Mouse (Mus musculus) heart, postnatal 36 days (tissue): ENCODE results near the gene Mprip. TPM values are rescaled to one million over a fixed set of nuclear protein-coding genes. Genes with fewer than 3 reads are reported as not detected.

Source experiments
- DNase-seq, 2 experiments: peaks; one replicate each; pipeline ENCODE4 v3.0.0; 2021 to 2022
- intact Hi-C: fragments of 180-260 bp; cut with DNase I; formaldehyde crosslinking; loops from one replicate; pipeline ENCODE4 v1.15.1; 2025
- total RNA-seq, 2 experiments: library from RNA; stranded (reverse); gene quantifications; 2 replicates each; pipeline ENCODE4 v1.2.3; 2021

Gene Mprip
- total RNA-seq, 2 experiments from 2014 or later = 137 to 147 TPM

- intact Hi-C loops = no loop called here
- no peak for DNase-seq
Measured at GRCm38 (mm10) chr11:59815482-59816065, 154.5 kb downstream of the Mprip start.

- intact Hi-C loops = no loop called here
- DNase-seq = no peak
Measured at GRCm38 (mm10) chr11:59817916-59818315, 156.8 kb downstream of the Mprip start.

DNA sequence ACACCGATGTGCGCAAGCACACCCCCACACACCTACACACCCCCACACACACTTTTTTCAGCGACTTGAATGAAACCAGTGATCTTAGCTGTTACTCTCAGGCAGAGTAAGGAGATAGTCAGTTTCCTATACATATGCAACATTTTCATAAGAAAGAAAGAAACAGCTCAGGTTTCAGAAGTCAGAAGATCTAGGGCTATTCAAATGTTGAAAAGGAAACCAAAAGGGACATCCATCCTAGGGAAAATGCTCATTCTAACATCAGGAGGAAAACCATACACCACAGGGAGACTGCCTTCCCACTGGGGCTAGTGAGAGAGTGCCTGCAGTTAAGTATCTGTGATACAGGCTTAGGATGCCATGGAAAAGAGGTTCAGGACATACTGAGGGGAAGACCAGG is 160.5 kb downstream of the Mprip start:
- DNase-seq = no peak
- intact Hi-C loops = no loop called here

Other genes starting within 250 kb of the Mprip start
- gene Jmjd4, start 211.3 kb upstream of the Mprip start, total RNA-seq = 10 to 100 TPM; 10.8 TPM
- gene Snap47, start 210.1 kb upstream of the Mprip start, total RNA-seq = 10 to 100 TPM; 33.0 to 37.7 TPM
- gene Zfp867, start 188.8 kb upstream of the Mprip start, total RNA-seq = 1 to 10 TPM; 4.4 to 4.7 TPM
- gene Zkscan17, start 134.6 kb upstream of the Mprip start, total RNA-seq = 10 to 100 TPM; 16.4 to 17.4 TPM
- 1 to 10 TPM in 1 of 2 experiments, under 1 TPM in 1; 0.42 to 1.0 TPM for gene Nlrp3, start 119.7 kb upstream of the Mprip start, total RNA-seq
- not detected for gene Olfr222, start 85.1 kb upstream of the Mprip start, total RNA-seq
- not detected for gene Olfr223, start 68.0 kb upstream of the Mprip start, total RNA-seq
- gene Pld6, start 126.3 kb downstream of the Mprip start, total RNA-seq = under 1 TPM; 0.22 to 0.54 TPM
- gene Flcn, start 148.7 kb downstream of the Mprip start, total RNA-seq = 10 to 100 TPM; 41.4 to 51.3 TPM
- 10 to 100 TPM; 20.2 to 27.0 TPM for gene Nt5m, start 178.1 kb downstream of the Mprip start, total RNA-seq
- gene Cops3, start 178.5 kb downstream of the Mprip start, total RNA-seq = 10 to 100 TPM; 74.8 to 75.0 TPM